Mouse (Mus musculus): ENCODE results near the gene Rap2b. TPM values are rescaled to one million over a fixed set of nuclear protein-coding genes. Genes with fewer than 3 reads are reported as not detected.

The Rap2b gene
- polyA plus RNA-seq, 1 experiment from 2014 or later: 2.0 TPM

DNA sequence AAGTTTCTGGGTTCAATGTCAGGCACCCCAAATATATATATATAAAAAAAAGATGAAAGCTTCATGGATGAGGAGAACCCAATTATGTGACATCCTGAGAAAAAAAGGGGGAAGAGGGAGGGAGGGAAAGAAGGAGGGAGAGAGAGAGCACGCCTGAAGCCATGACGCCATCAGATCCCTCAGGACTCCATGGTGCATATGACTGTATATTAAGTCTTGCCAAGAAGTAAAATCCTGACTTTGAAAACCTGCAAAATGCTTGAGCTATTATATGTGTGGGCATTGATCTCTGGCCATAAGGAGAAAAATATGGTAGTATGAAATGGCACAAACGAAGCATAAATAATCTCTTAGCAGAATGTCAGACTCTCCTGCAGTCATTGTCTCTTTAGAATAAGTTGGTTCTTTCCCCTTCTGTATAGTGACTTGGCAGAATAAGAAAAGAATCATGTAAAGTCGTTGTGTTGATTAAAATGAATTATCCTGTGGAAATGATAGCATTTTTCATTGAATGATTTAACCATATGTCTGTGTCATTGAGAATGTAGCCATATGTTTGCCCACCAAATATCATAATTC lies 13.3 kb upstream of the Rap2b start:
- 62% methylated on average over 4 of the region's 4 CpGs for WGBS (ENCODE audit: insufficient replicate concordance)
- Histone ChIP-seq H3K9me3 (replicated peaks; ENCODE audit: control insufficient read depth, low read length) (no peaks in the 10 kb centered on the region), H3K36me3 (ENCODE audit: control insufficient read depth, insufficient read depth) (no peaks in the 10 kb centered on the region), H3K4me2 (ENCODE audit: low read depth, low read length) (no peak overlapping the region), H3K4me3 (ENCODE audit: low read depth, low read length) (no peak overlapping the region), H3K9ac (ENCODE audit: low read depth, low read length) (no peak overlapping the region), H3K4me1 (ENCODE audit: control insufficient read depth, low read depth, low read length) (no peaks in the 10 kb centered on the region), H3K27ac (ENCODE audit: low read length) (no peak overlapping the region), H3K27me3 (ENCODE audit: control insufficient read depth, insufficient read depth, low read depth, low read length) (no peaks in the 10 kb centered on the region)
- ATAC-seq (ENCODE audit: low read depth): no peak

- ATAC-seq (ENCODE audit: low read depth): no peak
- no peak overlapping the region for H3K27ac ChIP-seq (ENCODE audit: low read length)
- WGBS (ENCODE audit: insufficient replicate concordance): 83% methylated on average over 1 of the region's 1 CpGs
Observed at GRCm38 (mm10) chr3:61349433-61349832, 12.0 kb upstream of the Rap2b start.

DNA sequence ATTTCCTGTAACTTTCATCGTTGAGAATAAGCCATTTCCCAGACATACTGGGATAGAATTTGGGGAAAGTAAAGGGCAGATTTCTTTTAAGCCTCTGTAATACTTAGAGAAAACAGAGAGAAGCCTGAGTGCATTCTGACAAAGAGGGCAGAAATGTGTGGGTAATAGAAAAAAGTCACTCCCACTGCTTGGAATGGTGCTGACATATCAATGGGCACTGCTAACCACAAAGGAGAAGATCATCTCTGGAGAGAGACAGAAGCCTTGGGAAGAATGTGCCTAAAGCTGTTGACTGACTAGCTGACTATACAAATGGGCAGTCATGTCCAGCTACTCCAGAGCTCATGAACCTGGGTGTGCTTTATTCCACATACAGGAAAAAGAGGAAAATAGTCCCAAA lies 6.0 kb upstream of the Rap2b start:
- 36% methylated on average over 1 of the region's 1 CpGs for WGBS (ENCODE audit: insufficient replicate concordance)
- H3K36me3 ChIP-seq (ENCODE audit: control insufficient read depth, insufficient read depth): no peaks in the 10 kb centered on the region
- ATAC-seq (ENCODE audit: low read depth): no peak
- no peaks in the 10 kb centered on the region for H3K27me3 ChIP-seq (ENCODE audit: control insufficient read depth, insufficient read depth, low read depth, low read length)
- no peaks in the 10 kb centered on the region for H3K9me3 ChIP-seq (replicated peaks; ENCODE audit: control insufficient read depth, low read length)
- H3K4me1 ChIP-seq (ENCODE audit: control insufficient read depth, low read depth, low read length): no peaks in the 10 kb centered on the region
- no peak overlapping the region for H3K9ac ChIP-seq (ENCODE audit: low read depth, low read length)
- H3K27ac ChIP-seq (ENCODE audit: low read length): no peak overlapping the region
- H3K4me3 ChIP-seq (ENCODE audit: low read depth, low read length): no peak overlapping the region
- no peak overlapping the region for H3K4me2 ChIP-seq (ENCODE audit: low read depth, low read length)

More at GRCm38 (mm10) chr3:61349433-61349832, 12.0 kb upstream of the Rap2b start:
- H3K4me1 ChIP-seq (ENCODE audit: control insufficient read depth, low read depth, low read length): no peaks in the 10 kb centered on the region
- H3K9ac ChIP-seq (ENCODE audit: low read depth, low read length): no peak overlapping the region
- no peaks in the 10 kb centered on the region for H3K36me3 ChIP-seq (ENCODE audit: control insufficient read depth, insufficient read depth)
- no peaks in the 10 kb centered on the region for H3K9me3 ChIP-seq (replicated peaks; ENCODE audit: control insufficient read depth, low read length)
- H3K27me3 ChIP-seq (ENCODE audit: control insufficient read depth, insufficient read depth, low read depth, low read length): no peaks in the 10 kb centered on the region
- no peak overlapping the region for H3K4me3 ChIP-seq (ENCODE audit: low read depth, low read length)
- H3K4me2 ChIP-seq (ENCODE audit: low read depth, low read length): no peak overlapping the region

DNA sequence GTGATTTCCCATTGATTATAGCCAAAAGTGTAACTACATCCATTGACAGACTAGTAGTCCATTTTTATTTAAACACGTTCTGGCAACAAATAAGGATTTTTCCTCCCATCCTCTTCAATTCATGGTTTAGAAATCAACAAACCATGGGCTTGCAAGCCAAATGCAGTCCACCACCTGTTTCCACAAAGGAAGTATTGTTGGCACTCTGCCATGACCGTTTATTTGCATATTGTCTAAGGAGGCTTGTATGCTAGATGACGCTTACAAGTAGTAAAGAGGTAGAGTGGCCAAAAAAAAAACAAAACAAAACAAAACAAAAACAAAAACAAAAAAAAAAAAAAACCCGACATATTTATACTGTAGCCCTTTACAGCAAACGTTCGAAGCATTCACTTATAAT lies 3.3 kb upstream of the Rap2b start:
- WGBS (ENCODE audit: insufficient replicate concordance): 34% methylated on average over 6 of the region's 6 CpGs
- no peak overlapping the region for H3K4me2 ChIP-seq (ENCODE audit: low read depth, low read length)
- H3K4me1 ChIP-seq (ENCODE audit: control insufficient read depth, low read depth, low read length): no peaks in the 10 kb centered on the region; the same call in 1 of the 2 replicates
- H3K9ac ChIP-seq (ENCODE audit: low read depth, low read length): no peak overlapping the region
- no peaks in the 10 kb centered on the region for H3K9me3 ChIP-seq (replicated peaks; ENCODE audit: control insufficient read depth, low read length)
- H3K36me3 ChIP-seq (ENCODE audit: control insufficient read depth, insufficient read depth): no peaks in the 10 kb centered on the region
- no peak overlapping the region for H3K27ac ChIP-seq (ENCODE audit: low read length)
- no peak for ATAC-seq (ENCODE audit: low read depth)
- H3K4me3 ChIP-seq (ENCODE audit: low read depth, low read length): no peak overlapping the region
- H3K27me3 ChIP-seq (ENCODE audit: control insufficient read depth, insufficient read depth, low read depth, low read length): peaks cover 2% of the 10 kb centered on the region; the same call in 1 of the 2 replicates

DNA sequence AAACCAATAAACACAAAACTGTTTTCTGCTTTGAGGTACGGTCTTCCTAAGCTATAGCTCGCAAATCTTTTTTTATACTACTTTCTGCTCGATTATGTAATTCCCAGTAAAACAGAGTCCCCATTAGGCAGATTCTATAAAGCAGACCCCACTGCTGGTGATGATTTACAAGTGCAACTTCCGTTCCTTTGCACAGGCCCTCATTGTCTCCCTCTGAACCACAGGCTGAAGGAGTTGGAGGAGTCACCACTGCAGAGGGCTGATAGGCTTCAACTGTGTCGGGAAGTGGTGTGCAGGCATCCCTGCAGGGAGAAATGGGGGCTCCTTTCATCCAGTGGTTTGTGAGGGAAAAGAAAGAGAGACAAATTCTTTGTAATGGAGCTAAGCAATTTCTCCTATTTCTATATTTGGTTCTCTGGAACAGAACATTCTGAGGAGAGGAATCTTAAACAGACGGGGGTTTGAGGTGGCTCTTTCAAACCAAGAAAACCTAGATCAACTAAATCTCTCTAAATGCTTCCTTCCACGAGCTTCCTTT lies 2.6 kb upstream of the Rap2b start:
- no peaks in the 10 kb centered on the region for H3K9me3 ChIP-seq (replicated peaks; ENCODE audit: control insufficient read depth, low read length)
- ATAC-seq (ENCODE audit: low read depth): no peak
- H3K4me1 ChIP-seq (ENCODE audit: control insufficient read depth, low read depth, low read length): peaks cover 2% of the 10 kb centered on the region
- H3K9ac ChIP-seq (ENCODE audit: low read depth, low read length): no peak overlapping the region
- no peaks in the 10 kb centered on the region for H3K36me3 ChIP-seq (ENCODE audit: control insufficient read depth, insufficient read depth)
- H3K4me2 ChIP-seq (ENCODE audit: low read depth, low read length): no peak overlapping the region
- WGBS (ENCODE audit: insufficient replicate concordance): 14% methylated on average over 7 of the region's 7 CpGs
- H3K4me3 ChIP-seq (ENCODE audit: low read depth, low read length): no peak overlapping the region
- peaks cover 3% of the 10 kb centered on the region; the same call in 1 of the 2 replicates for H3K27me3 ChIP-seq (ENCODE audit: control insufficient read depth, insufficient read depth, low read depth, low read length)
- no peak overlapping the region for H3K27ac ChIP-seq (ENCODE audit: low read length)

GRCm38 (mm10) chr3:61362821-61363160 lies 1.4 kb downstream of the Rap2b start:
- peaks cover 18% of the 10 kb centered on the region for H3K4me1 ChIP-seq (ENCODE audit: control insufficient read depth, low read depth, low read length)
- H3K27me3 ChIP-seq (ENCODE audit: control insufficient read depth, insufficient read depth, low read depth, low read length): peaks cover 3% of the 10 kb centered on the region; the same call in 1 of the 2 replicates
- ATAC-seq (ENCODE audit: low read depth): no peak
- H3K9ac ChIP-seq (ENCODE audit: low read depth, low read length): peak overlapping the region; percentile 55
- peak overlapping the region; percentile 74 for H3K4me3 ChIP-seq (ENCODE audit: low read depth, low read length)
- peak overlapping the region; percentile 97 for H3K4me2 ChIP-seq (ENCODE audit: low read depth, low read length)
- H3K27ac ChIP-seq (ENCODE audit: low read length): peak overlapping the region; percentile 37
- H3K36me3 ChIP-seq (ENCODE audit: control insufficient read depth, insufficient read depth): no peaks in the 10 kb centered on the region
- 8% methylated on average over 9 of the region's 9 CpGs for WGBS (ENCODE audit: insufficient replicate concordance)
- H3K9me3 ChIP-seq (replicated peaks; ENCODE audit: control insufficient read depth, low read length): no peaks in the 10 kb centered on the region

GRCm38 (mm10) chr3:61363161-61363988 lies 1.9 kb downstream of the Rap2b start:
- under 1% methylated on average over 30 of the region's 30 CpGs for WGBS (ENCODE audit: insufficient replicate concordance)
- peak; percentile 79 for ATAC-seq (ENCODE audit: low read depth)
- Histone ChIP-seq H3K27me3 (ENCODE audit: control insufficient read depth, insufficient read depth, low read depth, low read length) (peaks cover 3% of the 10 kb centered on the region; the same call in 1 of the 2 replicates), H3K27ac (ENCODE audit: low read length) (peak overlapping the region; percentile 37), H3K4me2 (ENCODE audit: low read depth, low read length) (peak overlapping the region; percentile 97), H3K9me3 (replicated peaks; ENCODE audit: control insufficient read depth, low read length) (no peaks in the 10 kb centered on the region), H3K9ac (ENCODE audit: low read depth, low read length) (peak overlapping the region; percentile 64), H3K36me3 (ENCODE audit: control insufficient read depth, insufficient read depth) (no peaks in the 10 kb centered on the region), H3K4me1 (ENCODE audit: control insufficient read depth, low read depth, low read length) (peaks cover 18% of the 10 kb centered on the region), H3K4me3 (ENCODE audit: low read depth, low read length) (peak overlapping the region; percentile 74)

DNA sequence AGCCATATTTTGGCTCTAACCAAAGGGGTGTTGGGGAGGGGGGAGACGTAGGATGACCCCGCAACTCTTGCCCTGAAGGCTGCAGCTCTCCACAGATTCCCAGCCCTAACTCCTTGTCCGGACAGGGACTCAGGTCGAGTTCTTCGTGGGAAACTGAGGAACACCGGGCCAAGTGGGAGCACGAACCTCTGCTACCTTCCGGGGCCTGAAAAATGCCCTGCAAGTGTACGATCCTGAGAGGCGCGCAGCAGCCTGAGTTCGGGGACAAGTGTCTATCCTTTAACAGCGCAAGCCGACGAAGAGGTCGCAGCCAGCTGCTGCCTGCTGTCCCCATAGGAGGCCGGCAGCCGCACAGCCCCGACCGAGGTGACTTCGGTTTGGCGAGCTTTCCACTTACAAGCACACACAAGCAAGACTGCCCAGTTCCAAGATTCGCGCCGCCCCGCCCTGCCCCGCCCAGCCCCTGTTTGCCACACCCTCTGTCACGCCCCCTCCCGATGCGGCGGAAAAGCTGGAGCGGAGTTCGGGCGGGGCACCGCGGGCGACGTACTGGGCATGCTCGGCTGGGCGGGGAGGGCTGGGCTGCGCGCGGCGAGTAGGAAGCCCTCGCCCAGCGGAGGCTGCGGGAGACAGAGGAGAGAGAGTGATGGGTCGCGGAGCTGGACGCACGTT lies 2.7 kb downstream of the Rap2b start:
- peak overlapping the region; percentile 97 for H3K4me2 ChIP-seq (ENCODE audit: low read depth, low read length)
- peak; percentile 89 for ATAC-seq (ENCODE audit: low read depth)
- H3K4me3 ChIP-seq (ENCODE audit: low read depth, low read length): peak overlapping the region; percentile 74
- WGBS (ENCODE audit: insufficient replicate concordance): under 1% methylated on average over 50 of the region's 51 CpGs
- peak overlapping the region; percentile 85 for H3K27ac ChIP-seq (ENCODE audit: low read length)
- no peaks in the 10 kb centered on the region for H3K36me3 ChIP-seq (ENCODE audit: control insufficient read depth, insufficient read depth)
- peaks cover 3% of the 10 kb centered on the region; the same call in 1 of the 2 replicates for H3K27me3 ChIP-seq (ENCODE audit: control insufficient read depth, insufficient read depth, low read depth, low read length)
- H3K9me3 ChIP-seq (replicated peaks; ENCODE audit: control insufficient read depth, low read length): no peaks in the 10 kb centered on the region
- H3K4me1 ChIP-seq (ENCODE audit: control insufficient read depth, low read depth, low read length): peaks cover 18% of the 10 kb centered on the region
- peak overlapping the region; percentile 73 for H3K9ac ChIP-seq (ENCODE audit: low read depth, low read length)

All from liver, embryonic 16.5 days (tissue).